15 mouse cellular contexts compared by ENCODE assay signal in genomic region chr1:59566926-59567325, GRCm38 (mm10). TPM values are rescaled to one million over a fixed set of nuclear protein-coding genes. Genes with fewer than 3 reads are reported as not detected.
DNase-seq lines count a peak whose midpoint lies in the region; ATAC-seq lines count a peak whose summit lies in the region.
"Had no signal": no experiment of that assay in that cellular context is flagged by ENCODE, and none has a peak within 500 bp of the region (broad histone marks: within the 10 kb centered on the region; RNA-seq: fewer than 3 reads in every experiment).

No protein-coding gene starts in this region.

- H3K36me3 ChIP-seq in midbrain, embryonic 11.5 days (ENCODE audit: control insufficient read depth, insufficient read depth, low read length): no peaks in the 10 kb centered on the region
- no peaks in the 10 kb centered on the region for H3K36me3 ChIP-seq in midbrain, embryonic 14.5 days (ENCODE audit: control insufficient read depth, insufficient read depth, low read length)
- no peaks in the 10 kb centered on the region for H3K36me3 ChIP-seq in forebrain, embryonic 15.5 days
- no peaks in the 10 kb centered on the region for H3K36me3 ChIP-seq in limb, embryonic 10.5 days
- H3K36me3 ChIP-seq: hindbrain, embryonic 12.5 days; liver, embryonic 13.5 days had no signal

- ATAC-seq in midbrain, embryonic 11.5 days (ENCODE audit: low FRiP score): no peak
- no peak for ATAC-seq in midbrain, embryonic 14.5 days (ENCODE audit: low FRiP score, low TSS enrichment)
- ATAC-seq in forebrain, embryonic 15.5 days (replicated peaks): peak; percentile 46; the same call in 1 of the 2 replicates

- H3K4me1 ChIP-seq in midbrain, embryonic 11.5 days (ENCODE audit: control insufficient read depth, insufficient read depth, low read length): no peaks in the 10 kb centered on the region
- H3K4me1 ChIP-seq in midbrain, embryonic 14.5 days (ENCODE audit: control insufficient read depth, insufficient read depth, low read length): no peaks in the 10 kb centered on the region
- peaks cover 13% of the 10 kb centered on the region for H3K4me1 ChIP-seq in forebrain, embryonic 15.5 days
- peaks cover 27% of the 10 kb centered on the region for H3K4me1 ChIP-seq in limb, embryonic 10.5 days
- H3K4me1 ChIP-seq: hindbrain, embryonic 12.5 days; liver, embryonic 13.5 days had no signal

- no peaks in the 10 kb centered on the region; the same call in 1 of the 2 replicates for H3K9me3 ChIP-seq in midbrain, embryonic 11.5 days (ENCODE audit: control insufficient read depth, low read length)
- no peaks in the 10 kb centered on the region; the same call in 1 of the 2 replicates for H3K9me3 ChIP-seq in midbrain, embryonic 14.5 days (ENCODE audit: control insufficient read depth, low read length)
- H3K9me3 ChIP-seq in forebrain, embryonic 15.5 days: no peaks in the 10 kb centered on the region
- H3K9me3 ChIP-seq in limb, embryonic 10.5 days (replicated peaks): 0 out of 2 replicates have a peak, but pooled peaks cover 3% of the 10 kb centered on the region
- H3K9me3 ChIP-seq: liver, embryonic 13.5 days had no signal

- no peaks in the 10 kb centered on the region for H3K27me3 ChIP-seq in midbrain, embryonic 11.5 days (ENCODE audit: control insufficient read depth, insufficient read depth, low read length)
- H3K27me3 ChIP-seq in midbrain, embryonic 14.5 days (ENCODE audit: control insufficient read depth, insufficient read depth, low read length): no peaks in the 10 kb centered on the region
- H3K27me3 ChIP-seq in forebrain, embryonic 15.5 days: no peaks in the 10 kb centered on the region
- no peaks in the 10 kb centered on the region for H3K27me3 ChIP-seq in limb, embryonic 10.5 days (ENCODE audit: low read depth, poor library complexity, severe bottlenecking)
- H3K27me3 ChIP-seq: hindbrain, embryonic 12.5 days; liver, embryonic 13.5 days had no signal

- peak; percentile 61 for DNase-seq in midbrain, embryonic 11.5 days (ENCODE audit: low spot score, missing footprints)
- no peak for DNase-seq in midbrain, embryonic 14.5 days
- peak; percentile 92 for DNase-seq in cerebellum, adult 11-12 months
- no peak for DNase-seq in limb, embryonic 10.5 days (ENCODE audit: low spot score)
- DNase-seq in adrenal gland, adult 18-20 months (ENCODE audit: low spot score in 2 of 2): no peak
- DNase-seq in embryo, embryonic 9.5 days (ENCODE audit: extremely low spot score): no peak
- no peak for DNase-seq in kidney, postnatal 4 days
- DNase-seq: adrenal gland, postnatal 10 days; embryo, embryonic 11 days; gastrocnemius, postnatal 10 days; kidney, postnatal 14 days; liver, embryonic 13.5 days had no signal

- no peak overlapping the region for H3K4me2 ChIP-seq in midbrain, embryonic 11.5 days
- H3K4me2 ChIP-seq in midbrain, embryonic 14.5 days (ENCODE audit: low read length): no peak overlapping the region
- H3K4me2 ChIP-seq in forebrain, embryonic 15.5 days (replicated peaks): no peak overlapping the region
- H3K4me2 ChIP-seq: hindbrain, embryonic 12.5 days; liver, embryonic 13.5 days had no signal

- no peak overlapping the region for H3K4me3 ChIP-seq in midbrain, embryonic 11.5 days (ENCODE audit: low read depth, low read length)
- H3K4me3 ChIP-seq in midbrain, embryonic 14.5 days (replicated peaks; ENCODE audit: low read depth, low read length): no peak overlapping the region
- H3K4me3 ChIP-seq in forebrain, embryonic 15.5 days: no peak overlapping the region
- no peak overlapping the region for H3K4me3 ChIP-seq in limb, embryonic 10.5 days
- H3K4me3 ChIP-seq: hindbrain, embryonic 12.5 days; liver, embryonic 13.5 days had no signal

- 89% methylated on average over 6 of the region's 6 CpGs for WGBS in midbrain, embryonic 11.5 days
- WGBS in midbrain, embryonic 14.5 days: 80% methylated on average over 6 of the region's 6 CpGs
- 43% methylated on average over 6 of the region's 6 CpGs for WGBS in forebrain, embryonic 15.5 days
- 76% methylated on average over 6 of the region's 6 CpGs for WGBS in limb, embryonic 10.5 days

- no peak overlapping the region for H3K27ac ChIP-seq in midbrain, embryonic 11.5 days (ENCODE audit: low read depth, low read length)
- H3K27ac ChIP-seq in midbrain, embryonic 14.5 days (replicated peaks; ENCODE audit: low read depth, low read length): no peak overlapping the region
- H3K27ac ChIP-seq in forebrain, embryonic 15.5 days (replicated peaks): peak overlapping the region; percentile 29; the same call in 1 of the 2 replicates
- H3K27ac ChIP-seq in limb, embryonic 10.5 days: peak overlapping the region; percentile 61; the same call in 1 of the 2 replicates
- H3K27ac ChIP-seq: hindbrain, embryonic 12.5 days; liver, embryonic 13.5 days had no signal

- no peak overlapping the region for H3K9ac ChIP-seq in midbrain, embryonic 11.5 days (ENCODE audit: low read length)
- H3K9ac ChIP-seq in midbrain, embryonic 14.5 days (replicated peaks; ENCODE audit: low read length): no peak overlapping the region
- no peak overlapping the region for H3K9ac ChIP-seq in forebrain, embryonic 15.5 days (replicated peaks)
- H3K9ac ChIP-seq: hindbrain, embryonic 12.5 days; liver, embryonic 13.5 days had no signal

RNA-seq across cellular contexts. Expression of gene Gm973, which starts 50.9 kb away (rescaled TPM):
- 7.0 and 7.1 TPM in 2 replicates for polyA plus RNA-seq in midbrain, embryonic 11.5 days (2014; fragmentation: Nextera tagmentation; extraction: Ambion mirVana)
- 7.9 and 10.3 TPM in 2 replicates for polyA plus RNA-seq in midbrain, embryonic 14.5 days (2014; fragmentation: Nextera tagmentation; extraction: Ambion mirVana)
- polyA plus RNA-seq in forebrain, embryonic 15.5 days (2015; fragmentation: Nextera tagmentation; extraction: Ambion mirVana): 4.0 and 9.2 TPM in 2 replicates
- polyA plus RNA-seq in limb, embryonic 10.5 days (2016; fragmentation: Nextera tagmentation; extraction: Ambion mirVana): 0.18 and 0.55 TPM in 2 replicates
- total RNA-seq in adrenal gland, adult 18-20 months (2021): 10 to 100 TPM in 1 of 2 experiments, 1 to 10 TPM in 1; 2.7 to 31.5 TPM
- polyA plus RNA-seq: spleen, adult 2 months had no signal

Comparison
In these comparisons a context has a peak if more than half of its experiments do, and no peak if none do; other contexts are left out.
1. DNase-seq: peak in midbrain, embryonic 11.5 days (single experiment) and cerebellum, adult 11-12 months (single experiment); none in midbrain, embryonic 14.5 days (single experiment), limb, embryonic 10.5 days (single experiment), adrenal gland, adult 18-20 months (0 of 2), embryo, embryonic 9.5 days (single experiment) and kidney, postnatal 4 days (0 of 2).
2. H3K27ac ChIP-seq: peak in forebrain, embryonic 15.5 days (single experiment) and limb, embryonic 10.5 days (single experiment); none in midbrain, embryonic 11.5 days (single experiment) and midbrain, embryonic 14.5 days (single experiment).